Mouse (Mus musculus) layer of hippocampus, postnatal 14 days (tissue): ENCODE data around the gene Pkig. TPM values are rescaled to one million over a fixed set of nuclear protein-coding genes. Genes with fewer than 3 reads are reported as not detected.
"Not testable (repeated sequence)": the region's sequence is repeated elsewhere in the genome, so short reads cannot be mapped to it uniquely, and the experiment has no call there.

Source experiments
- DNase-seq, 2 experiments: peaks; one replicate each; pipeline ENCODE4 v3.0.0; 2021 to 2022; ENCODE audit warnings: low spot score in 2 of 2, mixed read lengths in 1 of 2
- long read RNA-seq, 2 experiments: library from polyadenylated mRNA; stranded (forward); transcript quantifications; one replicate each; pipeline ENCODE4 v2.0.0; 2021
- total RNA-seq, 2 experiments: library from RNA; stranded (reverse); gene quantifications; 2 replicates each; pipeline ENCODE4 v1.2.3; 2021

The Pkig gene
- 10 to 100 TPM; 70.9 to 71.8 TPM for total RNA-seq
- long read RNA-seq, experiment 1, transcript Pkig-204 (4 exons, 762 nt), result minor isoform, 17 of 112 reads
- long read RNA-seq, experiment 1, transcript Pkig-209 (3 exons, 983 nt), result minor isoform, 5 of 112 reads
- long read RNA-seq, experiment 1, transcript Pkig-201 (4 exons, 1,036 nt), result major isoform, 71 of 112 reads
- long read RNA-seq, experiment 1, partial matches to known transcripts, result 11 of 112 reads
- long read RNA-seq, experiment 1, other reads (novel, unspliced or antisense), result 6 of 112 reads
- long read RNA-seq, experiment 2, transcript Pkig-209 (3 exons, 983 nt), result minor isoform, 8 of 185 reads
- long read RNA-seq, experiment 2, transcript Pkig-204 (4 exons, 762 nt), result minor isoform, 17 of 185 reads
- long read RNA-seq, experiment 2, transcript Pkig-201 (4 exons, 1,036 nt), result major isoform, 127 of 185 reads
- long read RNA-seq, experiment 2, partial matches to known transcripts, result 19 of 185 reads
- long read RNA-seq, experiment 2, other reads (novel, unspliced or antisense), result 8 of 185 reads

DNA sequence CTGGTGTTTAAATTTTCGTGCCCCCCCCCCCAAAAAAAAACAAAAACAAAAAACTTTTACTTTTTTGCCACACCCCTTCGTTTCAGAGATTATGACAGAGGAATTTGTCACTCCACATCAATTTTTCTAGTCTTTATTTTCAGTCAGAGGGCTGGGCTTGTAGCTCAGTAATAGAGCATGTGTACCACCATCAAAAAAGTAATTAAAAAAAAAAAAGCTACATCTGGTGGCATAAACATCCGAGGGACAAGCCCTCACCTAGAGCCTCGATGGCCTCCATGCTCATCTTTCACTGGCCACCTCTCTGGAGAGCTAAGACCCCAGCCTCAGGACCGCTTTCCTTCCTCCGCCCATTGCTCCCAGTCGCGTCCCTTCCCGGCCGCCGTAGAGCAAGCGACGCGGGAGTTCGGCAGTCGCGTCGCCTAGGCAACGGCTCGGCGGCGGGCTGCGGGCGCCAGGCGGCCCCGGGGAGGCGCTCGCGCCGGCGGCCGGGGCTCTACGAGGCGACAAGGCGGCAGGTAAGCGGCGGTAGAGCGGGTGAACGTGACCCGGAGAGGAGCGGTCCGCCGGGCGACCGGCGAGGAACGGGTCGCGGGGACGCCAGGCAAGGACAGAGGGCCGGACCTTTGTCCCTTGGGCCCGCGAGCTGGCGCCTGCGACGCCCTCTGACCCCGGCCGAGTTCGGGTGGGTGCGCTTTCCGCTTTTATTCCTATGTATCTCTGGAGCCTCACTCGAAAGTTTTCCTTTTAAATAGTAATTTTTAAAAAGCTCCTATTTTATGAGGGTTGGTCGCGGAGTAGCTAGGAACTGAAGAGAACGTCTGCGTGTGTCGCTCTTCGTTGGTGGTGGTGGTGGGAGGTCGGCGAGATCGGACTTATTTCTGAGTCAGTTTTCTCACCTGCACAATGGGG, at the start of gene Pkig:
Gene Pkig, plus strand, starts transcription at position 412 of the 912 bp plus-strand sequence.
- DNase-seq, result peak; percentile 81 to 84

DNA sequence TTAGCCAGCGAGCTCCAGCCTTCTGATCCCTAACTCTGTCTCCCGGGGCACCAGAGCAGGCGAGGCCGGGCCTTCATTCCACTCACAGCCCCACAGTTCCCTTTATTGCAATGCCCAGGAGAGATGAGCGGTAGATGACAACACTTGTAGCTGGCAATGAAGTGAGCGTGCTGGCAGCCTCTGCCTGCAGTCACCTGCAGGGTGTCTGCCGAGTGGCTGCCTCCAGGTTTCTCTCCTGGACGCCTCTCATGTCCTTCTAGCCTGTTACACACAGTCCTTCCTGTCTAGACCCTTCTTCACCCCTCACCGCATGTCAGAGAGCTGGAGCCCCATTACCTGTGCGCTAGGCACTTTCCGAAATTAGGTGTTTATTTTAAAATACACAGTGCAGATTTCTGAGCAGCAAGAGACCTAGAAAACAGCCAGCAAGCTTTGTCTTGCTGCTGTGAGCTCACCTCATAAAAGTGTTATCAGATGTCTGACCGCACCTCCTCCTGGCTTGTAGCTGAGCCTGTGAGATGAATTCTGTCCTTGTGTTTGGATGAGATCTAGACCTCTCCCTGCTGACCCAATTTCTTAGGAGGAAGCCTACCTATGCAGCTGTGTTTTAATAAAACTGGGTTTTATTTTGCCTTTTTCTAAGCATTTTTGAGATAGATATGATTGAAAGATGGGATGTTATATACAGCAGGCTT, 48.8 kb upstream of the Pkig start:
- no peak for DNase-seq

DNA sequence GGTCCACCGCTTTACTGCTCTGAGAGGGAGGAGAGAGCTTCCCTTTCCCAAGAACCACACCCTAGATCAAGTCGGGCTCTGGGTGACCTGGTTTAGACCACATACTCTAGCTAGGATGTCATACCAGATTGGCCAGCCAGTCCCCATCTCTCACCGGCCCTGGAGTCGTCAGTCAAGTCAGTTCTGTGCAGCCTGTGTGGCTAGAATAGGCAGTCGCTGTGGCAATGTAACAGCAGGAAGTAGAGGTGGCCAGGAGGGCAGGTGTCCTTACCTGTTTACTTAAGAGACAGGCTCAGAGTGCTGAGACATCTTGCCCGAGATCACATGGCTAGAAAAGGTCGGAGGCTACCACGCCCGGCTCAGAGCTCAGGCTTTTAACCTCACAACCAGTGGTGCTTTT, 47.0 kb upstream of the Pkig start:
- DNase-seq, result no peak

DNA sequence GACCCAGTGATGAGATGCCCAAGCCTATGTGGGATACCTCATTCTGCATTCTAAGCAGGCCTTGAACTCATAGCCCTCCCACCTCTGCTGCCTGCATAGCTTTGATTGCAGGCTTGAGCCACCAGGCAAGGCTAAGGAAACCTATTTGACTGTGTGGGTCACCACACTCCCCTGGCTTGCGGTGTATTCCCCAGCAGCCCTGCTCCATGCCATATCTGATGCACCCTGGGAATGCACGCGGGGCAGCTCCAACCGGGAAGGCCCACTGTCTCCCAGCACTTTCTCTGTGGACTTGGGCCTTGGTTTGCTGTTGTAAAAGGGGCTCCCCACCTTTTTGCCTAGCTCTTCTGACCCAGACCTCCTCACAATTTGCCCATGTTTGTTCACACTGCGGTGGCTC, 45.0 kb upstream of the Pkig start:
- no peak for DNase-seq

DNA sequence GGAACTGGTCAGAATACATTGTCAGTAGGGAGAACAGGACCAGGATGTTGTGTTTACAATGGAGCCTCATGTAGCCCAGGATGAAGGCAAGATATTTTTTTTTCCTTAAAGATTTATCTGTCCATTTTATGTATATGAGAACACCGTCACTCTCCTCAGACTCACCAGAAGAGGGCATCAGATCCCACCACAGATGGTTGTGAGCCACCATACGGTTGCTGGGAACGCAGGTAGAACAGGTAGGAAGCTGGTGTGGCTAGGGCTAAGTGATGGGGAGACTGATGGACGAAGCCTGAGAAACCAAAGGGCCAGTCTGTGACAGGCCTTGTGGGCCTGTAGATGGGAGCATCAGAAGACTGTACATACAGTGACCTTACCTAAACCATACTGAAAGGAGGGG, 44.2 kb upstream of the Pkig start:
- DNase-seq, result no peak

DNA sequence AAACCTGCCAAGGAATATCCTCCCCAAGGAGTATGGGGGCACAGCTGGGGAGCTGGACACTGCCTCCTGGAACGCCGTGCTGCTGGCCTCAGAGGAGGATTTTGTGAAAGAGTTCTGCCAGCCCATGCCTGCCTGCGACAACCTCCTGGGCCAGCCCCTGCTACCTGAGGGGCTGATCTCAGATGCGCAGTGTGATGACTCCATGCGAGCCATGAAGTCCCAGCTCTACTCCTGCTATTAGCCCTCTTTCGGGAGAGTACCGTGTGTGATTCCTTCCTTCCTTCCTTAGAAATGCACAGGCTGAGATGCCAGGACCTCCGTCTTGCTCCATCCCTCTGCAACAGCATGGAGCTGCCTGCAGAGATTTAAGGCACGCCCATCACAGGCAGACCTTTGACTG, 42.8 kb upstream of the Pkig start:
- DNase-seq, result no peak

DNA sequence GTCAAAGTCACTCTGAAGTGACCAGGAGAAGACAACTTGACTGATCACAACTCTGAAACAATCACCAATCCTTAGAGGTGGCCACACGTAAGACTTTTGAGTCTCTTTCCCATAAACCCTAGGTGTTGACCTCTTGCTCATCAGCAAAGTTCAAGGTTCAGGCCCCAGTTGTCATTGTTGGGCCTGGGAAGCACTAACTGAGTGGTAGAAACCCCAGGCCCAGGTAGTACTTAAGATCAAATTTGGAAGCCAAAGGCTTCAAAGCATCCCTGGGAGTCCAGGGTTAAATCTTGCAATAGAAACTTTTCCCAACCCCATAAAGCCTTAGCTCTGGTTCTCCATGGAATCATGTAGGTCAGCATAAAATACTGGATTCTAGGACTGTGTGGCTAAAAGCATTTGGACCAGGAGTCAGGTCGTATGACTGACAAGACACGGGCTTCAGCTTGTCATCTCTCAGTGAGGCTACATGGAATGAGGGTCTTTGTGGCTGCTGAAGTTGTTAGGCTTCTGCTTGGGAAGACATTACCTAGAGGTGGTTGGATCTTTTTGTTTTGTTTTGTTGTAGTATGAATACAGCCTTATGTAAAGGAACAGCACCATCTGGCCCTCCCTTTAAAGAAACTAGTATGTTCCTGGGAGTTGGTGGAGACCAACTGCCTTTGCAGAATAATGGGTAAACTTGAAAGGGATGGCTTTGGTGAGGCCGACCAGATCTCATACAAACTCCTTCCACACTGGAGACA, 42.1 kb upstream of the Pkig start:
- no peak for DNase-seq

DNA sequence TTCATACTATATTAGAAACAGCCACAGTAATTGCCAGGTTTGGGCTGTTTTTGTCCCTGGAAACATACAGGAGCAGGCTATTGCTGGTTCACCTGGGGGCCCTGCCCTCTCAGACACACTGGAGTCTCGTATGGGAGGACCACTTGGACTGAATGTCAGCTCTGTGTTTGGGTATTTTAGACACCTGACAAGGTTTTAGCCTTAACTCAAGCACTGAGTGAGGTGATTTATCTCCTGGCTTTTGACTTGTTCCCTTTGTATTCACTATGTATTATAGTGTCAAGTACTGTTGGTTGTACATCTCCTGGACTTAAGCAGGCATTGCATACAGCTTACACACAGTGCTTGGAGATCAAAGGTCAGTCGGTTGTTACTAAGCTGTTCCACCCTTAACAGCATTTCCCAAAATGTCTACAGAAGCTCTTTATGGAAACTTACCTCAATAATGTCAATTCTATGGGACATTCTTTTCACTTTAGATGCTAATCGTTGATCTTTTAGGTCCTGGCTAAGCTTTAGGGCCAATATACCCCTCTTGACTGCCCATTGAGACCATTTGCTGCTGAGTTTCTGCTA, 41.4 kb upstream of the Pkig start:
- no peak for DNase-seq

DNA sequence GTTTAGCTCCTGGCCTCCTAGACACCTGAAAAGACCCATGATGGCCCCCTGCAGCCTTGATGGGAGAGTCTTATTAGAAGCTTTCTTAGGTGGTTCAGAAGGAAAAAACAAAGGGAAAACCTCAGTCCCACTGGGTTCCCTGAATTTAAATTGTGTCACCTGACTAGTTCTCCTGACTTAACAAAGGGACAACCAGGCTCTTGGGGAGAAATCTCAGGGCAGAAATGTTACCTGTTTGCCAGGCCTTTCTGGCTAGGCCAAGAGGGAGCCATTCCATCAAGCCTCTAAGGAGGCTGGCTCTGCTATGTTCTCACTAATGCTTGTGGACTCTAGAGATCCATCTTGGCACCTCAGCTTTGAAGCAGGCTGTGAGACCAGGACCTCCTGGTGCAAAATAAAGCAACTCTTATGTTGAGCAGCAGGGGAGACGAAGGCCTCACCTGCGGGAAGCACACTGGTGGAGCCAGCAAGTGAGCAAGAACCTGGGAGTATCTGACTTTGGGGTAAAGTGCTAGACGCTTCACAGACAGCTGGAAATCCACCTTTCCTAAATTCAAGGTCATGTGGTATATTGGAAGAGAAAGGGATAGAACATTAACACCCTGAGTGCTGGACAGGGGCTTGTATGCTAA, 40.8 kb upstream of the Pkig start:
- no peak for DNase-seq

DNA sequence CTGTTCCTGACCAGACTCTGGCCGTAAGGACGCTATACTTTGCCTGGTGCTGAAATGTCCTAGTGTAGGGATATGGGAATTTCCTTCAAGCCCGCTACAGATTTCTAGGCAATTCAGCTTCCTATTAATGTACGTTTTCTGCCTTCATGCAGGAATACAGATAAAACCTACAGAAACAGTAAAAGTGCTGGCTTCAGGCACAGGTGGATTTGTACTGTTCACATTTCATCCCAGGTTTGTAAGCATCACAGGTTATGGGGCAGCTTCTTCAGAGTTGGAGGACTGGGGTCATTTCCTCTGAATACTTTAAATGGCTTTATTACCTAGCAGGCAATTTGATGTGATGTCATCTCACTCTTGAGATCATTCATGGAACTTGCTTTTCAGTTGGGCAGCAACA, 40.3 kb upstream of the Pkig start:
- no peak for DNase-seq

DNA sequence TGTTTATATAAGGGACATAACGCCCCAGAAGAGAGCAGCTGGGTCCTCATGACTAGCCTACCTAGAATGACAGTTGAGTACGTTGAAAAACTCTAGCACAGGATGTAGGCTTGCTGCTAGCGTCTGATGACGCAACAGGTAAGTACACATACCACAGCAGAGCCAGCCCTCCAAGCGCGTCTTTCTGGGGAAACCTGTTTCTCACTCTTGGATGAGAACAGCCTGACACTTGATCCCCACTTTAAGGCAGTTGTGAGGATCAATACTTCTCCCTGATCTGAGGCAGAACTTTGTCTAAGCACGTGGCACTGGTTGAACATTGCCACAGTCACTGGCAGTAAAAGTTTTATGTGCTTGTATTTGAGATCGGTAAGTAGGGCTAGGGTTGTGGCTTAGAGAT, 37.7 kb upstream of the Pkig start:
- DNase-seq, result no peak

DNA sequence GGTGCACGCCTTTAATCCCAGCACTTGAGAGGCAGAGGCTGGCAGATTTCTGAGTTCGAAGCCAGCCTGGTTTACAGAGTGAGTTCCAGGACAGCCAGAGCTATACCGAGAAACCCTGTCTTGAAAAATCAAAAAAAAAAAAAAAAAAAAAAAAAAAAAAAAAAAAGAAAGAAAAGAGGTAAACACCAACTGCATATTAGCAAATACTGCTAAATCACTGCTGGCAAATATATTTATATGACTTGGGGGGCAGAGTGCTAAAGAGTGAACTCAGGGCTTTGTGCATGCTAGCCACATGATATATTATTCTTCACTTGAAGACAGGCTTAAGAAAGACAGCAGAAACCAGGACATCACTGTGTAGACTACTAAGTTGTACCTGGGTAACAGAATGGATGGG, 36.8 kb upstream of the Pkig start:
- not testable (repeated sequence) for DNase-seq

DNA sequence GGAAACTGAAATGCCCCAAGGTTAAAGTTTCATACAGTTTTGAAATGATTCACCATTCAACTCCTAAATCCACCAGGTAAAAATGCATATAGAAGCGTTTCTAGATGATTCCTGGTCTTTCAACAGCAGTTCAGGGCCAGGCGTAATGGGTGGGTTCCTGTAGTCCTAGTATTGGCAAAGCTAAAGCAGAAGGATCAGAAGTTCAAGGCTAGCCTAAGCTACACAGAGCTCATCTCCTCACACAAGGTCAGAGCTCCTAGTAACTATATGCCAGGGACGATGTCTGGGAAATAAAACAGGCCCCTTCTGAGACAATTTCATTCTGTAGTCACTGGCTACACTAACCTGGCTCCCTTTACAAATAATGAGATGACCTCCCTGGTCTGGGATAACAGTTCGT, 27.0 kb upstream of the Pkig start:
- DNase-seq, result no peak

DNA sequence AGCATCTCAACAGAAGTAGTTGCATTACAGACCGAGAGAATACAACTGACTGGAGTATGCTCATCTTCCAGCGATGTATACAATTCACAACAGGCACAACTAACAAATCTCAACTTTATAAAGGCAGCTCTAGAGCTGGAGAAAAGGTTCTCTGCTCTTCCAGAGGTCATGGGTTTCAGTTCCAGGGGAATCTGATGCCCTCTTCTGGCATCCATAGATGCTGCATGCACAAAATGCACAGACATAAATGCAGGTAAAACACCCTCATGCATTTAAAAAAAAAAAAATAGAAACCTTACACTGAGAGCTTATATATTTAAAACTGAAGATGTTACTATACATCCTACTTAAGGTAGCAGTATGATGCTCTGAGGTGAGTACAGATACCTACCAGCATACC, 26.5 kb upstream of the Pkig start:
- DNase-seq, result no peak

DNA sequence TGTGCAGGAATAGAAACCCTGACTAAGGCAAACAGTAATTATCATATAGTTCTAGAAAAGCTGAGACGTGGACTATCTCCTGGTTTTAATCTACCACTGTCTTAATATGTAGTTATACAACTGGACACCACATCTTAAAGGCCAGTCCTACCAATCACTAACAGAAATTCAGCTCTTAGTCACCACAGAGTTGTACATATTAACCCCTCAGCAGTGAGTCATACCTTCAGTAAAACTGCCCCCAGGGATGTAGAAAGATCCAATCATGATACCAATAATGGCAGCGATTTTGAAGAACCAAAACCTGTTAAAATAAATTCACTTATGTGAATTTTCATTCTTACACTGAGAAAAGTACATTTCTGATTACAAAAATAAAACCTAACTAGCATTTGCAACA, 24.0 kb upstream of the Pkig start:
- DNase-seq, result no peak

DNA sequence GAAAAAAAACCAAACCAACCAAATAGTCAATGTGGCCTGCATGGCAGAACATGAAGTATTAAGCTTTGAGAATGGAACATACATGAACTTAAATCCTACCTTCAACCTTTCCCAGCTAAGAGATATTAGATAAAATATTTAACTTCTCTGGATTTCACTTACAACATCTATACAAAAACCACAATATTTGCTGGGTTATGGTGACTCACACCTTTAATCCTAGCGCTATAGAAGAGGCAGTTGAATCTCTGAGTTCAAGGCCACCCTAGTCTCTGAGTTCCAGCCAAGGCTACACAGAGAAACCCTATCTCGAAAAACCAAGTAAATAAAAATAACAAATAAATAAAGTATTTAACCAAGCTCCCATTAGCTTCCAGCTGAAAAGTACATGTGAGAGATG, 22.1 kb upstream of the Pkig start:
- no peak for DNase-seq

DNA sequence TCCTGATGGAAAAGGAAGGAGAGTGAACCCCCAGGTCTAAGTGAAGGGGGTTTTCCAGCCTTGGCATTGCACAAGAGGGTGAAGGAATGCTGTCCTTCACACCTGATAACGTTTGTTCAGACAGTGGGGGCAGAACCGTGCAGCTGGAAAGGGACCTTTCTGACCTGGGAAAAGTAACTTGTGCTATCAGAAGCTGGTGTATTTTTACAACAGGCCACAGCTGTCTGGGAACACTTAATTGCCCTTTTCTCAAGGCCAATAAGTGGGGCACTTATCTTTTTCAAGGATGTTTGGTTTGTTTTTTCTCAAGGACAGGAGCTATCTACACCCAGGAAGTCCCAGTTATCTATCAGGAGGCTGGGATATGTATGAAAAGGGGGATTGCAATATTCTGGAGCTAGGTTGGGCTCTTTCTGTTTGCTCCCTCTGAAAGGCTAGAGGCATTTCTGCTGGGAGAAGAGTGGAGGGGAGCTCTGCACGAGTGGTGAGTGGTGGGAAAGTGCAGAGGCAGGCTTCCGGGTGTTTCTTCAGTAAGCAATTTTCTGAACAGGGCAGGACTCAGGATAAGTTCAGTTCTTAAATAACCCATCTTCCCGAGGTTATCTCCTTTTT, 20.4 kb upstream of the Pkig start:
- no peak for DNase-seq

DNA sequence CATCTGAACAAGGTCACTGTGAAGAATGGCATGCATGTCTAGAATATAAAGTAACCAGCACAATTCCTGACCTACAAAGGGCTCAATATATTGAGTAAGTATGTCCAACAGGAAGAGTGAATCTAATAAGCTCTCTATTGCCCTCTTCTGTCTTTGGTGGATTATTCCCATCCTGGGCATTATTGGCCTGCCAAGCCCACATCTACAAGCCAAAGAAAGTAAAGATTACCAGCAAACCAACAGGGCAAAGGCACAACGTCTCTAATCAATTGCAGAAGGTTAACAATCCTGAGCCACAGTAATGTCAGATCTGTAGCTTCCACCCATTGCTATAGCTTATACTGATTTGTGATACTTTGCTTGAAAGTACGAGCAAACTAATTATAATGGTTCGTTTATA, 17.7 kb upstream of the Pkig start:
- no peak for DNase-seq

DNA sequence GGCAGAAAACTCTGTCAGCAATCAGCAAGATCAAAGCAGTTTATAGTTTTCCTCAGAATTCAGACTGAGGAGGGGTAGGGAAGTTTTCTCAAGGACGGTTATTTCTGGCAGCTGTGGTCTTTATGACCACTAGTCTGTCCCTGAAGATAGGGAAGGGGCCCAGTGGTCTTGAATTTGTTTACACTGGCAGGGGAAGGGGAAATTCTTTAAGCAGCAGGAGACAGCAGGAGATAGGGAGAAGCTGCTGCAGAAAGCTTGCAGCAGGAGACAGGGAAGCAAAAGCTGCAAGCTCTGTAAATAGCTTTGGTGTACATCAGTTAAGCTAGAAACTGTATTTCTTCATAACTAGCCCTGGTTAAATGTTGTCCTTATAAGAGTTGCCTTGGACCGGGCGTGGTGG, 16.5 kb upstream of the Pkig start:
- no peak for DNase-seq
